Mouse (Mus musculus) G1E (cell line): ENCODE results near the gene Mrpl51. TPM values are rescaled to one million over a fixed set of nuclear protein-coding genes. Genes with fewer than 3 reads are reported as not detected.
A peak's percentile ranks its signal among the peaks of the same experiment; 100 is the strongest.
"Not testable (repeated sequence)": the region's sequence is repeated elsewhere in the genome, so short reads cannot be mapped to it uniquely, and the experiment has no call there.

Experiments
- ATAC-seq: 2 replicates; pipeline ENCODE4 v1.8.0; 2016; ENCODE audit warnings: mild to moderate bottlenecking; ENCODE audit not compliant: insufficient number of reproducible peaks, poor library complexity, low FRiP score, severe bottlenecking; ENCODE audit errors: extremely low read depth
- DNase-seq: peaks from one replicate; pipeline ENCODE4 v3.0.0; 2012; ENCODE audit warnings: low spot score
- H3K27me3 ChIP-seq: 2 replicates; pipeline ENCODE4 v1.6.1; 2012; ENCODE audit warnings: mild to moderate bottlenecking, low read length, inconsistent platforms; ENCODE audit not compliant: insufficient read depth
- H3K36me3 ChIP-seq: replicated peaks from 2 replicates; pipeline ENCODE3; 2012; ENCODE audit warnings: mild to moderate bottlenecking, inconsistent platforms
- H3K4me1 ChIP-seq: 2 replicates; pipeline ENCODE4 v1.6.1; 2012; ENCODE audit warnings: low read depth, low read length, inconsistent platforms, mixed read lengths; ENCODE audit not compliant: insufficient read depth
- H3K4me3 ChIP-seq: 2 replicates; pipeline ENCODE4 v1.5.1; 2012; ENCODE audit warnings: low read depth, mild to moderate bottlenecking, inconsistent platforms, low read length, moderate library complexity, mixed read lengths
- H3K9me3 ChIP-seq: replicated peaks from 2 replicates; pipeline ENCODE4 v1.6.1; 2012; ENCODE audit warnings: inconsistent platforms
- CTCF ChIP-seq: IDR thresholded peaks from 2 replicates; pipeline ENCODE4 v1.5.1; 2012; ENCODE audit warnings: low read depth, low read length, inconsistent platforms, mixed read lengths
- GATA1 ChIP-seq: IDR thresholded peaks from 2 replicates; pipeline ENCODE4 v1.6.1; 2012; ENCODE audit warnings: borderline replicate concordance, low read length, inconsistent platforms, mixed read lengths
- GATA2 ChIP-seq: IDR thresholded peaks from 2 replicates; pipeline ENCODE4 v1.6.1; 2012; ENCODE audit warnings: low read depth, low read length, inconsistent platforms, borderline replicate concordance
- POLR2AphosphoS5 ChIP-seq: IDR thresholded peaks from 2 replicates; pipeline ENCODE4 v1.6.1; 2012; ENCODE audit warnings: low read depth, low read length, inconsistent platforms; ENCODE audit not compliant: insufficient replicate concordance
- TAL1 ChIP-seq: conservative IDR thresholded peaks from 2 replicates; pipeline ENCODE4 v1.6.1; 2012; ENCODE audit warnings: low read depth, low read length, inconsistent platforms, mixed read lengths
- polyA plus RNA-seq: library from polyadenylated mRNA; stranded (reverse); fragments of >175 nt; gene quantifications from 2 replicates; pipeline ENCODE4 v1.2.3, GENCODE M21; 2012
- total RNA-seq, 2 experiments: library from RNA; stranded (forward) in 1 of 2; stranded (reverse) in 1 of 2; fragments of 200-1000 nt in 1 of 2; fragments of >200 nt in 1 of 2; fragmentation: Nextera tagmentation in 1 of 2; gene quantifications; 2 replicates each; pipeline ENCODE4 v1.2.3; 2014 to 2017

The Mrpl51 gene
- total and polyA plus RNA-seq, 3 experiments: 59.6 to 156 (median 114) TPM

GRCm38 (mm10) chr6:125156903-125157614, 34.5 kb upstream of the Mrpl51 start:
- no peak for TF ChIP-seq TAL1
- no peak for TF ChIP-seq GATA2
- TF ChIP-seq POLR2AphosphoS5: no peak
- TF ChIP-seq CTCF: no peak
- TF ChIP-seq GATA1: no peak
- DNase-seq (no peak), ATAC-seq (no peak)
- Histone ChIP-seq H3K27me3 (no peaks in the 10 kb centered on the region), H3K4me1 (peaks cover 74% of the 10 kb centered on the region), H3K4me3 (no peak overlapping the region), H3K36me3 (peaks cover 95% of the 10 kb centered on the region), H3K9me3 (no peaks in the 10 kb centered on the region)

GRCm38 (mm10) chr6:125158944-125159492, 32.6 kb upstream of the Mrpl51 start:
- Histone ChIP-seq H3K4me1 (peaks cover 62% of the 10 kb centered on the region), H3K27me3 (no peaks in the 10 kb centered on the region), H3K4me3 (peak overlapping the region; percentile 28; the same call in 1 of the 2 replicates), H3K9me3 (no peaks in the 10 kb centered on the region), H3K36me3 (peaks cover 91% of the 10 kb centered on the region)
- no peak for TF ChIP-seq TAL1
- no peak for TF ChIP-seq POLR2AphosphoS5
- TF ChIP-seq CTCF: no peak
- no peak for TF ChIP-seq GATA1
- TF ChIP-seq GATA2: no peak
- DNase-seq: no peak
- ATAC-seq: no peak

- TF ChIP-seq GATA1 (no peak), POLR2AphosphoS5 (peak; percentile 92; the same call in 1 of the 2 replicates)
- peaks cover 59% of the 10 kb centered on the region for H3K4me1 ChIP-seq
- H3K4me3 ChIP-seq: peak overlapping the region; percentile 54; the same call in 1 of the 2 replicates
- ATAC-seq (no peak), DNase-seq (peak; percentile 38)
- no peaks in the 10 kb centered on the region for H3K9me3 ChIP-seq
- peaks cover 93% of the 10 kb centered on the region for H3K36me3 ChIP-seq
- H3K27me3 ChIP-seq: no peaks in the 10 kb centered on the region
These were observed 31.6 kb upstream of the Mrpl51 start for GRCm38 (mm10) chr6:125159773-125160557.

GRCm38 (mm10) chr6:125160558-125160853, 31.1 kb upstream of the Mrpl51 start:
- ATAC-seq (no peak), DNase-seq (no peak)
- H3K4me1 ChIP-seq: peaks cover 54% of the 10 kb centered on the region
- no peaks in the 10 kb centered on the region for H3K27me3 ChIP-seq
- no peak for TF ChIP-seq GATA2
- peak overlapping the region; percentile 54; the same call in 1 of the 2 replicates for H3K4me3 ChIP-seq
- no peaks in the 10 kb centered on the region for H3K9me3 ChIP-seq
- peaks cover 92% of the 10 kb centered on the region for H3K36me3 ChIP-seq

- no peaks in the 10 kb centered on the region for H3K27me3 ChIP-seq
- H3K4me3 ChIP-seq: peak overlapping the region; percentile 54; the same call in 1 of the 2 replicates
- H3K9me3 ChIP-seq: no peaks in the 10 kb centered on the region
- DNase-seq (peak; percentile 42), ATAC-seq (peak; percentile 11; the same call in 1 of the 2 replicates)
- peaks cover 48% of the 10 kb centered on the region for H3K4me1 ChIP-seq
- TF ChIP-seq GATA2 (no peak), POLR2AphosphoS5 (peak; percentile 97)
- peaks cover 86% of the 10 kb centered on the region for H3K36me3 ChIP-seq
These were observed 30.5 kb upstream of the Mrpl51 start for GRCm38 (mm10) chr6:125160854-125161760.

GRCm38 (mm10) chr6:125161971-125162370, 29.6 kb upstream of the Mrpl51 start:
- Histone ChIP-seq H3K4me3 (peak overlapping the region; percentile 71; the same call in 1 of the 2 replicates), H3K36me3 (peaks cover 80% of the 10 kb centered on the region), H3K4me1 (peaks cover 48% of the 10 kb centered on the region)
- H3K27me3 ChIP-seq, DNase-seq, ATAC-seq, H3K9me3 ChIP-seq: not testable (repeated sequence)

GRCm38 (mm10) chr6:125162615-125163305, 28.8 kb upstream of the Mrpl51 start:
- ATAC-seq, H3K9me3 ChIP-seq, DNase-seq, H3K27me3 ChIP-seq: not testable (repeated sequence)
- peak overlapping the region; percentile 71 for H3K4me3 ChIP-seq
- peaks cover 53% of the 10 kb centered on the region for H3K4me1 ChIP-seq
- peaks cover 80% of the 10 kb centered on the region for H3K36me3 ChIP-seq
